Mouse (Mus musculus) CD4-positive, CD25-positive, alpha-beta regulatory T cell, adult 4 months (primary cell): ENCODE results near the gene Etnk2. TPM values are rescaled to one million over a fixed set of nuclear protein-coding genes. Genes with fewer than 3 reads are reported as not detected.

Experiments used
- ATAC-seq: one replicate; pipeline ENCODE4 v1.8.0; 2017
- polyA plus RNA-seq, 2 experiments: library from polyadenylated mRNA; unstranded; fragments of 100-300 nt; shearing (Covaris generic); gene quantifications; one replicate each; pipeline ENCODE4 v1.2.1; 2017

Etnk2 gene
- polyA plus RNA-seq, 2 experiments from 2014 or later, result not detected

GRCm38 (mm10) chr1:133353371-133353809, 10.0 kb upstream of the Etnk2 start:
- ATAC-seq, result no peak

GRCm38 (mm10) chr1:133355469-133355868, 7.9 kb upstream of the Etnk2 start:
- ATAC-seq, result no peak

DNA sequence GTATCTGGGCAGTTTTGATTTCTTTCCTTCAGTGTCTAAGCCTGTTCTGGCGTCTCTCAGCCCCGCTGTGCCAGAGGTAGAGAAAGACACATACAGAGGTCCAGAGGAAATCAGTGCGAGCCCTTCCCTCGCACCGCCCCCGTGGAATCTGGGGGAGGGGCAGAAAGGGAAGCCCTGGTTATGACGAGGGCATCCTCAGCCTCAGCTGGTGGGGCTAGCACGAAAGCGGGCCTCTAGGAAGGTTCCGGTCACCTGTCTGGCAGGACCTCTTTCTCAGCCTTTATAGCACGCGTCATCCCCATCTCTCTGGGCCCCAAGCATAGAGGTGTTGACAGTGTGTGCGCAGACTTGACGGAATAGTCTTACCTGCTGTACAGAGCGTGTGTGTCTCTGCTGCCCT, 7.5 kb upstream of the Etnk2 start:
- ATAC-seq, result no peak

DNA sequence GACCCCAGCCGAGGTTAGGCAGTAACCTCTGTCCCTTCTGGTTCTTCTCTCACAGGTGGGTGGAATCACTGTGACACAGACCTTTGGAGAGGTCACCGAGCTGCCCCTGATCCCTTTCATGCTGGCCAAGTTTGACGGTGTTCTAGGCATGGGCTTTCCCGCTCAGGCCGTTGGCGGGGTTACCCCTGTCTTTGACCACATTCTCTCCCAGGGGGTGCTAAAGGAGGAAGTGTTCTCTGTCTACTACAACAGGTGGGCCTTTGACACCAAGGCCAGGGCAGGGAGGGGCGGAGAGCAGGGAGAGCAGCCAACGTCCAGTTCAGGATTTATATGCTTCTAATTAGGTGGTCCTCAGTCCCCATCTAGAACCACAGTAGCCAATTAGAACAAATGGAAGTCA, 7.0 kb upstream of the Etnk2 start:
- ATAC-seq, result no peak

- no peak for ATAC-seq
These were observed 2.4 kb upstream of the Etnk2 start for GRCm38 (mm10) chr1:133361006-133361405.

DNA sequence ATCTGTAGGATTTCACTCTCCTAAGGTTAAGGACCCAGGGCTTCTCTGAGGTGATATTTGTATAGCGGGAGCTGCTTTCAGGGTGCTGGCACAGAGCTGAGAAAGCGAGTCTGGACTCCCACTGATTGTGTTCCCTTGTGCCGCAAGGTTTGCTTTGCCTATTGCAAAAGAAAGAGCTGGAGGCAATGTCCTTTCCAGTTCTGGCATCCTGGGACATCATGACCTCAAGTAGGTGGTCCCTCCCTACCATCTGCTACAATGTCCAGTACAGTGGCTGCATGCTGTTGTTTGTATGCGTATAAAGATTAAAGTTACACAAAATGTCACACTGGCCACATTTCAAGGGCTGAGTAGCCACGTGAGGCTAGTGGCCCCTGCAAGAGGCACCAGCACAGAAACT, 1.3 kb upstream of the Etnk2 start:
- no peak for ATAC-seq

- ATAC-seq, result no peak
These were observed 754 bp downstream of the Etnk2 start for GRCm38 (mm10) chr1:133364022-133364630.

GRCm38 (mm10) chr1:133364890-133365289, 1.5 kb downstream of the Etnk2 start:
- ATAC-seq, result no peak

- no peak for ATAC-seq
These were observed 3.7 kb downstream of the Etnk2 start for GRCm38 (mm10) chr1:133366951-133367605.

- no peak for ATAC-seq
These were observed 4.5 kb downstream of the Etnk2 start for GRCm38 (mm10) chr1:133367606-133368488.

DNA sequence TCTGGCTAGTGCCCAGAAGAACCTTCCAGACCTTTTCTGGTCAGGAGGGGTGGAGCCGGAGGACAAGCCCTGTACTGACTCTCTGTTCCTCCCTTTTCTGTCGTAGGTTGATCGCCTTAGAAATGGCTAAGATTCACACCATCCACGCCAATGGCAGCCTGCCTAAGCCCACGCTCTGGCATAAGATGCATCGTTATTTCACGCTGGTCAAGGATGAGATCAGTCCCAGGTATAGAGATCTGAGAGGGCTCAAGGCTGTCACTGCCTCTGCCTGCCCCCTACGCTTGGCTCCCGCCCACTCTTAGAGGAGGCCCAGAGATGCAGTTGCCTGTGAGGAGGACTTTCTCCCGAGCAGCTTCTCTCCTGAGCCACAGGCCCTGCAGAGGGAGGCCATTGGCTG, 5.3 kb downstream of the Etnk2 start:
- ATAC-seq, result no peak

DNA sequence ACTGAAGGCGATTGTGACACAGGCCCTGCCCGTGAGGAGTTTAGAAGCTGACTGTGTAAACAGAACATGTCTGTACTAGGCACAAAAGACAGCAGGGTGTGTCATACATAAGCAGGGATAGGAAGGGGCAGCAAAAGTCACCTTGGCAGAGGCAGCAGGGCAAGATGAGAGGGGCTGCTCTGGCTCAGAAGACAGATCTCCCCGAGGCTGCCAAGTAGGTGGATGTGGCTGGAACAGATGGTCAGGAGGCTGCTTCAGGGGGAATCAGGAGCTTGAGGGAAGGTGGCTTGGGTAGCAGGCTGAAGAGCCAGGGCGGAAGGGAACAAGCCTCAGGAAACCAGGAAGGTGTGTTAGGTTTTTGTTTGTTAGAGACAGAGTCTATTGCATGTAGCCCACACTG, 7.0 kb downstream of the Etnk2 start:
- ATAC-seq, result no peak

DNA sequence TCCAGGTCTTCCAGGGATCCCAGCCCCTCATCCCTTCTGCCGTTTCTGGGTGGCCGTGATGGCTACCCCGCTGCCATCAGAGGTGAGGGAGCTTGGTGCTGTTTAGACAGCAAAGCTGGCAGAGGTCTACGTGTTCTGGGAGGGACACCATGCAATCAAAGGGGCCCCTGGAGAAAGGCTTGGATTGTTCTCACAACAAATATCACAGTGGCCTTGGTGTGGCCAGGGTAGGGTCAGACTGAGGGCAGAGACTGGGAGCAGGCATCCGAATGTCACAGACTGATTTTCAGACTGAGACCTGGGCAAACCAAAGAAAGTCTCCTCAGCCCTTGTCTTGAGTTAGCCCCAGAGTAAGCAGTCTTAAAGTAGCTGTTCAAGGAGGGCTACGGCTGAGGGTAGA, 8.1 kb downstream of the Etnk2 start:
- no peak for ATAC-seq

- ATAC-seq, result no peak
These were observed 8.7 kb downstream of the Etnk2 start for GRCm38 (mm10) chr1:133372113-133372512.

DNA sequence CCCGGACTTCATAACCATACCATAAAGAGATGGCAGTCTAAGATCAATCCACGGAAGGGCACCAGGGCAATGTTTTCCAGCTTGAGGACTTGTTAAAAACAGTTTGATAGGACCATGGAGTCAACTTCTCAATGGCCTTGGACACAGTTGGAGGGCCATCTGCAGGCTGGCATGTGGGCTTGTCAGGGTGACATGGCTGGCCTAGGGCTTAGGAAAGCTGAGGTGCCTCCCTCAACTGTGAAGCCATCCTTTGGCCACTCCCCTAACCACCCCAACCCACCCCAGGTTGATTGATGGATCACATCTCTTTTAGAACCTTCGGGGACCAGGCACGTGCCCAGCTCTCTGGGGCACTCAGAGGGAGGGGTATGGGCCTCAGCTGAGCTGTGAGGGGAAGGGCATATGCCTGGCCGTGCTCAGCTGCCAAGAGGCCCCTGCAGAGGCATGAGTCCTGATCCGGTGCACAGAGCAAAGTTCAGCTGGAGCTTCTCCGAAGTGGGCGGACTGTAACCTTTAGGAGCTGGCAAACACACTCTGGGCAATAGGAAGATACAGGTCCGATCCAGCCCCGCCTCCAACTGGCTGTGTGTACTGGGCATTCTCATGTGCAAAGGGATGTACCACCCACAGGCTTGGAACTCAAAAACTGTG, 12.4 kb downstream of the Etnk2 start:
- no peak for ATAC-seq

DNA sequence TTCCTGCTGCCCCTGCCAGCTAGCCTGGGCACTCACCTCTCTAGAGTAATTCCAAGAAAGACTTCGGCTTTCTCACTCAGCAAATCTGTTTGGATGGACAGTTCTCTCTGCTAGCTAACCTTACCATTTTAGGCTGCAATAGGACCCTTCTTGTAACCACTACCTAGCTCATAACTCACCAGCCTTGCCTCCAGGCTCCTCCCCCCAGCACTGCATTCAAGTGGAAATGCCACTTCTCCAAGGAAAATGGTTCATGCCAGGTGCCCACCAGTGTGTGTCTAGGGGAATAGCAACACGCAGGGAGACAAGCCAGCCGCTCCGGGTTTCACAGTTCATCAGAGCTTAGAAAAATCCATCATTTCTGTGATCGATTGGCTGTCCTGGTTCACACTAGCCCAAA, 14.2 kb downstream of the Etnk2 start:
- no peak for ATAC-seq

GRCm38 (mm10) chr1:133379254-133379985, 16.0 kb downstream of the Etnk2 start:
- no peak for ATAC-seq

GRCm38 (mm10) chr1:133379986-133380320, 16.6 kb downstream of the Etnk2 start:
- no peak for ATAC-seq

GRCm38 (mm10) chr1:133380347-133381065, 17.1 kb downstream of the Etnk2 start:
- ATAC-seq, result no peak

DNA sequence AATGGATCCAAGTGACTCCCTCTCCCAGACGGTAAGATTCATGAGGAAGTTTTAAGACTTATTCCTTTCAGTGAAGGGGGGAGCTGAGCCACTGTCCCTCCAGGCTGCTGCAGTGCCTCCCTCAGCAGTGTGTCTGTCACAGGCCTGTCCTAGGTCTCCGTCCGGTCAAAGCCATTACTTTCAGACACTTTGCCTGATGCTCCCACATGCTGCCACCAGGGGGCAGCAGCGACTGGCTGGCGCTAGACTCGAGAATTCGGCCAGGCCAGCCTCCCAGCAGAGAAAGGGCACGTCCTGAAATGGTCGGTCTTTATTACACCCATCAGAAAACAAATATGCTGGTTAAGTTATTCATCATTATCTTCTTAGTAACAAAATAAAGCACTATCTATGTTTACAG, 18.6 kb downstream of the Etnk2 start:
- ATAC-seq, result no peak

DNA sequence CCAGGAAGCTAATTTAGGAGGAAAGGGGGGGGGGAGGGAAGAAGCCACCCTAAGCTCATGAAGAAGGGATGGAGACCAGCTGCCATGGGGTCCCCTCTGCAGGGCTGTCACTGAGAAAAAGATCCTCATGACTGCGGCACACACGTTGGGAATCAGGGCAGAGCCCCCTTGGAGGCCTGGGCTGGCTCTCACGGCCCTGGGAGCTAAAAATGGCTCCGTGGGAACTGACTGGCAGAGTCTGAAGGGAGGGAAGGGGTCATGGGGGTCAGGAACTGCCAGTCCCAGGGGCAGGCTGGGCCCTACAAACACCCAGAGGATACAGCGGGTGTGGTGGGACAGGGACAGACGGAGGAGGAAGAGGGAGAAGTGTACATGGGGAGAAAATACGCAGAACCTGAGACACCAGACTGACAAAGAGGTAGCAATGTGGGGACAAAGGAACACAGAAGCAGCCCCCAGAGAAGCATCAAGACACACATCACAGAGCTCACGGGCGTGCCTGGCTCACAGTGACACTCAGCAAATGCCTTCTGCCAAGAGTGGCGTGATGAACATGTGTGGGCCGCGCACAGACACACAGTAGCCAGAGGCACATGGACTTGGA, 19.3 kb downstream of the Etnk2 start:
- ATAC-seq, result no peak
